Mouse (Mus musculus) cerebellum, postnatal 36 days (tissue): ENCODE data around the gene Atp6v0a2.

Experiments used
- DNase-seq, 2 experiments: peaks; one replicate each; pipeline ENCODE4 v3.0.0; 2021 to 2022; ENCODE audit warnings: mixed read lengths in 2 of 2

Gene Atp6v0a2

DNA sequence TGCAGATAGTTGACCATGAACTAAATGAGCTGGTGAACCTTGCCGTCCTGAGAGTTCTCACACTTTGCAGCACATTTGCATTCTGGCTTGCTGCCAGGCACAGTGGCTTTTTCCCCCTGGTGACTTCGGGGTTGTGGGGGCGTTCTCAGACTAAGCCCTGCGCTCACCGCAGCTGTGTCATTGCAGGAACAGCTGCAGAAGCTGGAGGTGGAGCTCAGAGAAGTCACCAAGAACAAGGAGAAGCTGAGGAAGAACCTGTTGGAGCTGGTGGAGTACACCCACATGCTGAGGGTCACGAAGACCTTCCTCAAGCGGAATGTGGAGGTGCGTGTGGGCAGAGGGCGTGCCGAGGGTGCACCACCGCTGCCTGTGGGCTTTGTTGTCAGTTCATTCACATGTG, 8.9 kb downstream of the Atp6v0a2 start:
- DNase-seq, result no peak

DNA sequence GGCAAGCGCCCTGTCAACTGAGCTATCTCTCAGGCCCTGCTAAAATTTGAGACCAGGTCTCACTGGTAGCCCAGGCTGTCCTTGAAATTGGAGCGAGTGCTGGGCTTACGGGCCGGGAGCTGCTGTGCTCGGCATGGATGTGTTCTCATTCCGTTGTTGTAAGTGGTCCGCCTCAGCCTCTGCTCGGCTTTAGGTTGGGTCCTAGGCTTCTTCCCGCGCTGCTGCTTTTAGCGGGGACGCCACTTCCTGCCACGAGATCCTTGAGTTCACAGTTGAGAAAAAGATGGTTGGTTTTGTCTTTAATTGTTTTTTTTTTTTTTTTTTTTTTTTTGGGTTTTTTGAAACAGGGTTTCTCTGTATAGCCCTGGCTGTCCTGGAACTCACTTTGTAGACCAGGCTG, 9.5 kb downstream of the Atp6v0a2 start:
- DNase-seq, result no peak

DNA sequence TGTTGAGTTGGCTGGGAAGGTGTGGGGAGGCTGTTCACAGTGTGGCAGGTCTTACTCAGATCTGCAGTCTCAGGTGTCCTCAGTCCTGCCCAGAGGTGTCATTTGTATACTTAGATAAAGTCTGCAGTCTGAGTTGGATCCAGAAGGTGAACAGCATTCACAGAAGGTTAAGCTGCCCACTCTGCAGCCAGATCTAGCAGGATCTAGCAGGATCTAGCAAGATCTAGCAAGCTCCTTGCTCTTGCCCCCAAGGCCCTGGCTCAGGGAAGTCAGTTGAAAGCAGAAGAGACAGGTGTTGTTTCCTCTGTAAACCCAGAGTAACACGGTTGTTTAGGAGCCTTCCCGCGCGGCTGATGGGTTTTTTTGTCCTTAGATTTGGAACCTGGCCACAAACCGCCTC, 85.4 kb downstream of the Atp6v0a2 start:
- DNase-seq, result no peak

DNA sequence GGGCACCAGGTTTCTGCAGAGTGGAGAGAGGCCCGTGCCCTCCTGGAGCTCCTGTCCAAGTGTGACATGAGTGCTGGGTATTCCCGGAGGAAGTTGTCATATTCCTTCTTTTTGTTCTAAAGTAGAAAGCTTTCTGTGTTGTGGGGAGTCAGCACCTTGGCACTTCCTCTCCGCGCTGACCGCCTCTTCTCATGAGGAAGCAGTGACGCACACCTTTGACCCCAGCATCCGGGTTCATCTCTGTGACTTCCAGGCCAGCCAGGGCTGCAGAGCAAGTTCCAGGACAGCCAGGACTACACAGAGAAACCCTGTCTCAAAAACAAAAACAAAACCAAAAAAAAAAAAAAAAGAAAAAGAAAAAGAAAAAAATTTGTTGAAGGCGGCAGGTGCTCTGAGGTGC, 86.8 kb downstream of the Atp6v0a2 start:
- no peak for DNase-seq

DNA sequence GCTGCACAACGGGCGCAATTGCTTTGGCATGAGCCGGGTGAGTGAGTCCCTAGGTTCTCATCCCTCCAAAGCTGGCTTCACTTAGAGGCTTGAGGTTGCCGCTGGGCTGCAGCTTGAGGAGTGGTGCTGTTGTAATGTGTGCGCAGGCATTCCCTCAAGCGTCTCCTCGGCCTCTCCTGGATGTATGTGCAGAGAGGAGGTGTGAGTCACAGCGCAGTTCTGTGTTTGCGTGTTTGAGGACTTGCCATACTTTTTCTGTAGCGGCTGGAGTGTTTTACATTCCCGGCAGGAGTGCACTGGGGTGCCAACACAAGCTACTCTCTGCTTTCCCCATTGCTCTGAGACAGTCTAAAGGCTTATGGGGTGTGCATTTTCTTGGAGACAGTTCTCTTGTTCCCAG, 89.6 kb downstream of the Atp6v0a2 start:
- no peak for DNase-seq

DNA sequence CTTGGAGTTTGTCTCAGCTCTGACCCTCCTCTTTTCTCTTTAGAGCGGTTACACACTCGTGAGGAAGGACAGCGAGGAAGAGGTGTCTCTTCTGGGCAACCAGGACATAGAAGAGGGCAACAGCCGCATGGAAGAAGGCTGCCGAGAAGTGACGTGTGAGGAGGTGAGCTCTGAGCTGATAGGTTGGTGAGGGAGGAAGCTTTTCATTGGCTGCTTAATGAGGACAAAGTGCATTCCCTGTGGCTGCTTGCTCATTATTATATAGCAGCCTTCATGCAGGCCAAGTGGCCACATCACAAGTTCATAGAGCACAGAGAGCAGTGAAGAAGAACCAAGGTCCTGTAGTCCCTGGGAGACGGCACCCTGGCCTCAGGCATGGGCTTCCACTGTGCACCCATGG, 90.0 kb downstream of the Atp6v0a2 start:
- DNase-seq, result no peak

DNA sequence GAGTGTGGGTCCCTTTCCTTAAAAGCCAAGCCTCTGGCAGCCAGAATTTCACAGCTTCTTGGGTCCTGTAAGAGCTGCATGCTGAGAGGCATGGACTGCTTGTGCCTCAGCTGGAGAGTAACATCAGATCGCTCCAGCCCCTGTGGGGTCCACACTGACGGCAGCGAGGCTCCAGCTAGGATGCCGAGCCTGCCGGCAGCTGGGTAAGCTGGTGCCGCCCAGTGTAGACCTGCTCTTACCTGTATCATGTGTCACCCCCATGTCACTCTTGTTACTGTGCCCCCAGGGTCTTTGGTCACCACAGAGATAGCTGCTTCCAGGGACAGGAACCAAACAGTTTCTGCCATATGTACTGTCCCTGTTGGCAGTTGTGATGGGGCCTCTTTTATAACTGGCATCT, 94.7 kb downstream of the Atp6v0a2 start:
- no peak for DNase-seq

DNA sequence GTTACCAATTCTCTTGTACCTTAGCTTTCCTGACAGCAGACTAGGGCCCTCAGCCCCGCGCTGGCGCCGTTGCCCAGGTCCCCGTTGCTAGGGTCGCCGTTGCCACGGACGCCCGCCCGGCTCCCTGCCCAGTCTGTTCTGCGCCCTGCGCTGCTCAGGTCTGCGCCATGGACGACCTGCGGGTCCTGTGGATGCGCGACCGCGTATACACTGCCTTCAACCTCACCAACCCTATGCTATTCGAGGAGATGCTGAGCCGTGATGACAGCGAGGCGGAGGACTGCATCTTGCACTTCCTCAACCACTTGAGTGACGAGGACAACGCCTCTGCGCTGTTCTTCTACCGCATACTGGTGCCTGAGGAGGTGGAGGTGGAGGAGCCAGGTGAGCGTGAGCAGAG, 96.6 kb downstream of the Atp6v0a2 start, which contains the start of gene Dnah10:
TSS of gene Dnah10 (plus strand) at position 89 of the 400 bp plus-strand sequence.
- no peak for DNase-seq

DNA sequence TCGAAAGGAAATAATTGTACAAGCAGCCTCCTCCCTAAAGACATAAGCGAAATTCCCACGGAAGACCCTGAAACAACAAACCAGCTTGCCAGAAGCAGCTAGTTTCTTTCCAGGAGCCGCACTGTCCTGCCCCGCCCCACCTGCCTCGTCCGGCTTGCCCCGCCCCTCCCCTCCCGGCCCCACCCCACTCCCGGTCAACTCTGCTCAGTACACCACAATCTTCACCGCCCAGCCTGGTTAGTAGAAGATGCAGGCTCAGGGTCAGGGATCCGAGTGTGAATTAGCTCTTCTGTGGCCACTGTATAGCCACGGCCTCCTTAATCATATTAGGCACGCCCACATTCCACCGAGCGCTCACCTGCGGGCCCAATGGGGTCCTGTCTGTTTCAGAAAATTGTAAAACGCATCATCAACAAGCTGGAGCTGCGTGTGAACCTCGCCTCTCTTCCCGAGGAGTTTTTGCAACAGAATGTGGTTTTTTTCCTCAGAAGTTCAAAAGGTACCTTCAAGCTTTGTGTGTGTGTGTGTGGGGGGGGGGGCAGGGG, 101.4 kb downstream of the Atp6v0a2 start:
- no peak for DNase-seq

DNA sequence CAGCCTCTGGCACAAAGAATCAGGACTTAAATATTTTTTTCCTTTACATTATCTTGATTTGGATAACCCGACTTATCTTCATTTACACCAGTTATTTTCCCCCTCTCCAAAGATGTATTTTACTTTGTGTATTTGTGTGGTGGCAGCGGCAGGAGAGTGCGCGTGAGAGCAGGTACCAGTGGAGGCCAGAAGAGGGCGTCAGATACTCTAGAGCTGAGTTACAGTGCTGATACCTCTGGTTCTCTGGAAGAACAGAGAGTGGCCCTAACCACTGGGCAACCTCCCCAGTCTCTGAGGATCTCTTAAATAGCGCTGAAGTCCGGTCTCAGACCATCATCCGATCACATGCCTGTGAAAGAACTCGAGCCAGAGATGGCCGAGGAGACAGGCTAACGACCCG, 105.6 kb downstream of the Atp6v0a2 start:
- no peak for DNase-seq

DNA sequence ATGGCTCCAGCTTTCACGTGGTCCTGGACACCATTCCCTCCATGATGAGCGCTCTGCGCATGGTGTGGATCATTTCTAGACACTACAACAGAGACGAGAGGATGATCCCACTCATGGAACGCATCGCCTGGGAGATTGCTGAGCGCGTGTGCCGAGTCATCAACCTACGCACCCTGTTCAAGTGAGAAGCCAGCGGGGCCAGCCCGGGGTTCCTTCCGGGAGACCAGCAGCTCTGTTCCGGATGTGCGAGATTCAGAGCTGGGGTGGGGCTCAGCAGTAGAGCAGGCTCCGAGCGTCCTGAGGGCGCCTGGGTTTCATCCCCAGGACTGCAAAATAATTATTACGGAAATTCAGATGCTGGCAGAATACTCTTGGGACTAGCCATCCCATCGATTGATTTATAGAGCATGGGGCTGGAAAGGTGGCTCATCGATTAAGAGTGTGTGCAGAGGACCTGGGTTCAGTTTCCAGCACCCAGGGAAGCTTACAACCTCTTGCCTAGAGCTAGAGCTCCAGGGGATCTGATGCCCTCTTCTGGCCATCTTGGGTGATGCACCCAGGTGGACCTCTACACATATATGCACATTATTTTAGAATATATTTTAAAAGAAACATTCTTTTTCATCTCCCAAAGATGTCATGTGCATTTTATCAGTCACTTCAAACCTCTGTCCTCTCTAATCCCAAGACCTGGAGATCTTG, 113.7 kb downstream of the Atp6v0a2 start:
- no peak for DNase-seq

DNA sequence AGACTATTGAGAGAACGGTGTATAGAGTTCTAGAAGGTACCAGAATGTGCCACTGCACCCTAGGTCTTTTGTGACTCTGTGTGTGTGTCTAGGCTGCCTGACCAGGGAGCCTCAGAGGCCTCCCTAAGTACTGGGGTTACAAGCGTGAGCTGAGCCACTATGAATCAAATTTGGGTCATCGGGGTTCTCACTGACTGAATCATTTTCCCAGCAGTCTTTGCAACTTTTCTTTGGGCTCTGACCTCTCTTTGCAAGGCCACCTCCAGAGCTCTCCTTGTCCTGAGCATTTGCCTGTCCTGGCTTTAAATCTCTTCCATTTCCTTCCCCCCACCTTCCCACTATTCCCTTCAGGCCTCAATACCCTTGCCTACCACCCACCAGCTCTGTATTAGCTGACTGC, 115.5 kb downstream of the Atp6v0a2 start:
- no peak for DNase-seq

DNA sequence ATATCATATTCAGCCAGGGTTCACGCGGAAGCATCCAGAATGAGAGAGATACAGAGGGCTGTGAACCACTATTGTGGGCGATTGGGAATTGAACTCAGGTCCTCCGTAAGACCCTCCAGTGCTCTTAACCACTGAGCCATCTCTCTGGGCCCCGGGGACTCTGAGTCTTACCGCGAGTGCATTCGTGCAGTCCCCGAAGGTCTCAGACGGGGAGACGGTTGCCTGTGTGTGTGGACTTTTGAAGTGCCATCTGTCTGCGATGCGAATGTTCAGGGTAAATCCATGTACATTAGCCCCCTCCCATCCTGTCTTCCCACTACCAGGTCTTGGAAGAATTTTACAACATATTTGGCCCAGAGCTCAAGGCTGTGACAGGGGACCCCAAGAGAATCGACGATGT, 117.8 kb downstream of the Atp6v0a2 start:
- no peak for DNase-seq

DNA sequence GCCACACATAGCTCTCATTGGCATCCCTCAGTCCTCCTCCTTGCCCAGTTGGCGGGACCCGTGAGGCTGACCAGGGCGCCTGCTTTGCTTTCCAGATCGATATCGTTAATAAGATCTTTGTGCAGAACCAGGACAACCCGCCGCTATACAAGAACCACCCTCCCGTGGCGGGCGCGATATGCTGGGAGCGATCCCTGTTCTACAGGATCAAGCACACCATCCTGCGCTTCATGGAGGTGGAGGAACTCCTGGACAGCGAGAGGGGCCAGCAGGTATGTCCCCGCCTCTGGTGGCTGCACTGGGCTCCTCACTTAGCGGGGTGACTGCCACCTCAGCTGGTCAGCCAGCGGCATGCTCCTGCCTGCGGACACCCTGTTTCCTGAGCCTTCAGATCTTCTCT, 119.9 kb downstream of the Atp6v0a2 start:
- no peak for DNase-seq

DNA sequence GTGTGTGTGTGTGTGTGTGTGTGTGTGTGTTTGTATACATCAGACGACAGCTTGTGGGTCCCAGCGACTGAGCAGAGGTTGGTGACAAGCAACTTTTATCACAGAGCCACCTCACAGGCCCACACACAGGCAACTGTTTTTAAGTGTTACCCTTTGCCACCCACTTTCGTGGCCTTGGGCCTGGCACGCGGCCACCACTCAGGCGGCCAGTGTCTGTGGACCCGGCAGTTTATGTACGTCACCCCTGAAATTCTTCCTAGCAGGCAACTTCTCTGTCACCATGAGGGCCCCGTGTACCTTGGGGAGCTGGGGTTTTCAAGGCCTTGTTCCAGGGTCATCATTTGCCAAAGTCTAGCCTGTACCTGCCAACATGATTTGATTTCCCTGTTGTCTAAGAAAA, 123.3 kb downstream of the Atp6v0a2 start:
- no peak for DNase-seq

DNA sequence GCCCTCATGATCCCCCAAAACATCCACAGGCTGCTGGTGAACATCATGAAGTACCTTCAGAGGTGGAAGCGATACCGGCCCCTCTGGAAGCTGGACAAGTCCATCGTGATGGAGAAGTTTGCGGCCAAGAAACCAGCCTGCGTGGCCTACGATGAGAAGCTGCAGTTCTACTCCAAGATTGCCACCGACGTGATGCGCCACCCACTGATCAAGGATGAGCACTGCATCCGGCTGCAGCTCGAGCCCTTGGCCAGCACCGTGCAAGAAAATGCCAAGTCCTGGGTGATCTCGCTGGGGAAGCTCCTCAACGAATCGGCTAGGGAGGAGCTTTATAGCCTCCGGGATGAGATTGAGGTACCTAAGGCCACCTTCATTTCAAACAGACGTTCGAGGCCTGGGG, 132.6 kb downstream of the Atp6v0a2 start:
- DNase-seq, result peak in 1 of 2 experiments; percentile 7

DNA sequence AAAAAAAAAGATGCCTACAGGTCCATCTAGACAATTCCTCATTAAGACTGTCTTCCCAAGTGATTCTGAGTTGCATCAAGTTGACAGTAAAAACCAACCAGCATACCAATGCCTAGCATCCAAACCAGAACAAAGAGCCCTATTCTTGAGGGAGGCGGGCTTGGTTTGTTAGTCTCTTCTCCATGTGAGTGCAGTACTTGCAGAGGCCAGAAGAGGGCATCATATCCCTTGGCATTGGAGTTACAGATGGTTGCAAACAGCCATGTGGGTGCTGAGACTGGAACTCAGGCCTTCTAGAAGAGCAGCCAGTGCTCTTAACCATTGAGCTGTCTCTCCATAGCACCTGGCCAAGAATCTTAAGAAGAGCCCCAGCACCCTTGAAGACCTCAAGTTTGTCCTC, 133.4 kb downstream of the Atp6v0a2 start:
- no peak for DNase-seq
